Mouse (Mus musculus): Measurements from ENCODE around the gene Scn4b.

DNA sequence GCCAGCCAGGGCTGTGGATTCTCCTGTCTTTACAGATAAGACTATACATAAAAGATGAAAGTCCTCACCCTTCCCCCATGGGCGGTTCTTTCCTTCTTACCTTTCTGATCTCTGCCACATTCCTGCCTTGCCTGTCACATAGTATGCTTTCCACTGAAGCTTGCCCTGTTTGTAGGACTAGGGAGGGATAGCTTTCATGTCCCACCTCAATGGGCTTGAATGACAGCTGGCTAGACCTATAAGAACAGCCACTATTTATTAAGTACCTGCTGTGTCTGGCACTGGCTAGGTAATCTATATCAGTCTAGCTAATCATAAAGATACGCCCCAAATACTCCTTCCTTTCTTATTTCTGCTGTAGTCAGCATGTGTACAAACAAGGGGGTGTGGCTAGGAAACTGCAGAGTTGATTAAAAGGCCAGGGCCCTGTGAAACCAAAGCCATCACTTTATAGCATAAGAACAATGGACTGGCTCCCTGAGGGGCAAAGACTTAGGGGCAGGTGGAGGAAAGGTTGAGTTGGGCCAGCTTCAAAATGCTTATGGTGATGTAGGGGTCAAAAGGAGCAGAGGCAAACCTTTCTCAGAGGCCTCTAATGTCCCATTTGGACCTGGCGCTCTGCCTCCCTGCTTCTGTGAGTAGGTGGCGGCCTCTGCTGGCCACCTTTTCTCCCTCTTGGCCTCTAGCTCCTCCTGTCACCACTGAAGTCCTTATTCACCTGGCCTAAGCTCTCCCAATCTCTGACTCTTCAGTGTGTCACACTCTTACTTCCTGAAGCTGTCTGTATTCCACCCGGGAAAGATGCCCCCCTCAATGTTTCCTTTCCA lies 4.5 kb upstream of the Scn4b start:
- TF ChIP-seq POLR2A (IDR thresholded peaks at IDR 0.05; ENCODE audit: borderline replicate concordance, extremely low read depth, insufficient read depth, insufficient read length, poor library complexity, severe bottlenecking) (no peak), CTCF (IDR thresholded peaks at IDR 0.05; ENCODE audit: borderline replicate concordance, extremely low read depth, insufficient read depth, insufficient read length) (peak; percentile 67)
